Mouse (Mus musculus) thymus, postnatal 4 days (tissue): ENCODE results near the gene Hcst.
A peak's percentile ranks its signal among the peaks of the same experiment; 100 is the strongest.

ENCODE experiments used
- DNase-seq: peaks from one replicate; pipeline ENCODE4 v3.0.0; 2021

Hcst gene

DNA sequence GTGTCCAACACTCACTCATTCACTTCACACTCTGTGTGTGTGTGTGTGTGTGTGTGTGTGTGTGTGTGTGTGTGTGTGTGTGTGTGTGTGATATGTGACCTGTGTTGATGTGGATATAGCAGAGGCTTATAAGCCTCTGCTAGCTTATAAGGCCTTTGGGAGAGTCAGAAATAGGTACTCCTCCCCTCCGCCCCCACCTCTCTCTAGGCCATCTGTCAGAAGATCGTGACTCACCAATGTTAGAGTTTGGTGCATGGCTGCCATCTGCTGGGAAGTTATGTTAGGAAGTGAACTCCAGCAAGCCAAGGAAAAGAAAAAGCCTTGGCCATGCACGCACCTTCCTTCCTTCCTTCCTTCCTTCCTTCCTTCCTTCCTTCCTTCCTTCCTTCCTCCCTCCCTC is 12.1 kb upstream of the Hcst start:
- DNase-seq, result peak; percentile 82

DNA sequence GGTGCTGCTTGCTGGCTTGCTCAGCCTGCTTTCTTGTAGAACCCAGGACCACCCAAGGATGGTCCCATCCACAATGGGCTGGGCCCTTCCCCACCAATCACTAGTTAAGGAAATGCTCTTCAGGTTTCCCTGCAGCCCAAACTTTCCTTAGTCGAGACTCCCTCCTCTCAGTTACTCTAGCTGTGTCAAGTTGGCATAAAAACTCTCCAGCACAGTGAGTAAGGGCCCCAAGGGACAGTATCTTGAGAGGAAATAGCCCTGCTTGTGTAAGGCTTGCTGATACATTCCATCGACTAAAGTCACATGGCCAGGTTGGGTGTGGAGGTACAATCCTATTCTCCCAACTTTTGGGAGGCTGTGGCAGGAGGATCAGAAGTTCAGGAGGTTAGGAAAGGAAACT is 10.5 kb upstream of the Hcst start:
- no peak for DNase-seq

DNA sequence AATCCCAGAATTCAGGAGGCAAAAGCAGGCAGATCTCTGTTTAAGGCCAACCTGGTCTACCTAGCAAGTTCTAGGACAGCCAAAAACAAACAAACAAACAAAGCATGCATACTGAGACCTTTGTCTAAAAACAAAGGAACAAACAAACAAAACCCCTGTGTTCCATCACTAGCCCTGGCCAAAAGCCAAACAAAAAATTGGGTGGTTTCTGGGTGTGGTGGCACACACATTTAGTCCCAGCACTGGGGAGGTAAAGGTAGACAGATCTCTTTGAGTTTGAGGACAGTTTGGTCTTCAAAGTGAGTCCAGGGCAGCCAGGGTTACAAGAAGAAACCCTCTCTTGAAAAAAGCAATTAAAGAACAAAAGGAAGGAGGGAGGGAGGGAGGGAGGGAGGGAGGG is 9.7 kb upstream of the Hcst start:
- DNase-seq, result no peak

DNA sequence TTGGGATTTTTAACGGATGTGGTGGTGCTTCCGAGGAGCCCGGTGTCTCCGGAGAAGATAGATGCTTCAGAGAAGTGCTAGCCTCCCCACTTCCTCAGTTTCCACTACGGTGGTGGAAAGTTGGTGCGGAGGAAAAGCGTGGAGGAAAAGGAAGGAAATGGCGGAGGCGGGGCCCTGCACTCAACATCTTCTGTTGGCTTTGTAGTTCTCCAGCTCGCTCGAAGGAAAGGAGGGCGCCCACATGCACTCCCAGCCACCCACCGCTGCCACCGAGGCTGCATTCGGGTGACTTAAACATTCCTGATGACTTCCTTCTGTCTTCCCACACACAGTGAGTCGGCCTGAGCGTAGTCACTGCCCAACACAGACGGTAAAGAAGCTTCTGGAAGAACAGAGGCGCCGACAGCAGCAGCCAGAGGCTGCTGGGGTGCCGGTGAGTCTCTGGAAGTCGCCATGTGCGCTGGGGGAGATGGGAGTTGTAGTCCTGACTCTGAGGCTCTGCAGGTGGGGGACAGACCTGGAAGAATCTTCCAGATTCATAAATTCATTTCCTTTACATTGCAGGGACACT is 3.5 kb upstream of the Hcst start:
- peak; percentile 74 for DNase-seq

DNA sequence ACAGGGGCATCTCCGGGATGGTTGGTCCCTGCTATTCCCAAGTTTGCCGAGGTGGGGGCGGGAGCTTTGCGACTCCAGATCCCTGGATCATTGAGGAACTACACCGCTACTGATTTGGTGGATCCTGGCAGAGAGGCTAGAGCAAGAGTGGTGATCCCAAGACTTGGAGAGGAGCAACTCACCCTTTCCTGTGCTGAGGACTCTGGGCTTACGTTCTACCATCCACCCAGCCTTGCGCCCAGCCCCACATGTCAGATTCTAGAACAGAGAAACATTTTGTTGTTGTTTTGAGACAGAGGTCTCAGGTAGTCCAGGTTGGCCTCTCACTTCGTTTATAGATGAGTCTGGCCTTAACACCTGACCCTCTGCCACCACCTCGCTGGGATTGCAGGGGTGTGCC is 2.9 kb upstream of the Hcst start:
- DNase-seq, result peak; percentile 58

DNA sequence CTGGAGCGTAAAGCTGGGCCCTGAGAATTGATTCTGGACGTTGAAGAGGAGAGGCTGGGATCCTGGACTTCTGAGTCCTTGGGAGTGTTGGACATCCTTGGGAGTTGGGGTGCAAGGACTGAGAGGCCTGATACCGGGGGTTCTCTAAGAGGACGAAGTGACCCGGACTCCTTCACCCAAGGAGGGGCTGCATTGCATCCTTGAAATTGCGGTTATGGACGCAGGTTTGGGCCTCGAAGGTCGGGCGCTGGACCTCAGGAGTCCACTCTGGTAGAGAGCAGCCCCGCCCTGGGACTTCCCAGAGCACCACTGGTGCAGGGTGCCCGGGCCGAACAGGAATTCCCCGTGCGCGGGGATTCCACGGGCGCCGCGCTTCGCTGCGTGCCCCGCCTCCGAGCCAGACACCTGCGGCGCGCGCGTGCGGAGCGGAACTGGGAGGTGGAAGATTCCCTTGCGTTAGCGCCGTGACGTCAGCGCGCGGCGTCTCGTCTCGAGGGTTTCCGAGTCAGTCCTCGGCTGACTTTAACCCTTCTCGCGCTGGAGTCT is 2.3 kb upstream of the Hcst start:
- peak; percentile 98 for DNase-seq

DNA sequence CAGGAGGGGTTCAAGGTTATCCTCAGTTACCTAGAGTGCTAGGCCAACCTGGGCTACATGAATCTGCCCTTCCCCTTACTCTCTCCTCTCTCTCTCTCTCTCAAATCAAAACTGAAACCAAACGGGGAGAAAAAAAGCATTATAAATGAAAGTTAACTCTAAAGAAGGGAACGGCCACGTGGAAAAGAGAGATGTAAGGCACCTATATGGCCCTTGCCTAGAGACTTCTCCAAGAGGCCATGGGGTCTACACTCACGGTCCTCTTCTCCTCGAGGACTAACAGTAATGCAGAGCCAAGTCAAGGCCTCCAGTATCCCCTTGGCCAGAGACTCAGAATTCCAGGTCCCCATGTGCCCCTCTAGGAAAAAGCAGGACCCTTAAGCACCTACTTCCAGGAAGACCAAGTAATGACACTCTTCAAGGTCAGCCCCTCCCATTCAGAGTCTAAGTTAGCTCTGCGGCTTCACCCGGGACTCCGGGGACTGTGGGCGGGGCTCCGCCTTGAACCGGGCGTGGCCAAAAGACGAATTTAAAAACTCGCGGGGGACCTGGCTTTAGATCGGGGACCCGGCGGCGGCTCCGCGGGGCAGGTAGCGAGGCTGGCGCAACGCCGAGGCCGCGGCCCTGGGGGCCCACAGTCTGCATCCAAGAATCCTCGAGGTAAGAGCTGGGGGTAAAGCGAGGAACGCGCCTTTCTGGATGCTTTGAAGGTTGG is 1.7 kb upstream of the Hcst start, which contains the start of gene Nfkbid:
Gene Nfkbid, plus strand, starts transcription at position 558 of the 715 bp plus-strand sequence.
- peak; percentile 95 for DNase-seq

DNA sequence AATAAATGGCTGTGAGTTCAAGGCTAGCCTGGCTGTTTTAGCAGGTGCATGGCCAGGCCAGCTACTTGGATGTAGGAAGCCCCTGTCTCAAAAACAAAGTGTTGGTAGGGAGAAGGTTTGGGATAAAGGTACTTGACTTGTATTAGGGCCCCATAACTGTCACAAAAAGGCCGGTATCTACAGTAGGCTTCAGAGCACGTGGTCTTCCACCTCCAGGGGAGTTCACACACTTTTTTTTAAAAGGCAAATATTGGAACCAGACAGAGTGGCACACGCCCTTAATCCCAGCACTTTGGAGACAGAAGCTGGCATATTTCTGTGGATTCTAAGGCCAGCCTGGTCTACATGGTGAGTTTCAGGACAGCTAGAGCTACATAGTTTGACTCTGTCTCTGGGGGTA is 1.0 kb upstream of the Hcst start:
- no peak for DNase-seq

DNA sequence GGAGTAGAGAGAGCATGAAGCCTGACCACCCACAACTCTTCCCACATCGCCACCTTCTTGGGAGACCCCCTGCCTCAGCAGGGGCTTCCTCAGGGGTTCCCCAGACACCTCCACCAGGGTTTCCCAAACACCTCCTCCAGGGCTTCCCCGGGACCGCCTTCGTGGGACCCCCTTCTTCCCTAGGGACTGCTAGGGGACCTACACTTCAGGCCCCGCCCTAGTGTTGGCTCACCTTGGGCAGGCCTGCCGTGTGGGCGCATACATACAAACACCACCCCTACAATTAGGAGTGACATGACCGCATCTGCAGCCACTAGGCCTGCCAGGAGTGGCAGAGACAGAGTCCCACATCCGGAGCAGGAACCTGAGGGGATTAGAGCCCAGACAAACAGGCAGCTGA is 1.8 kb downstream of the Hcst start:
- DNase-seq, result peak; percentile 60

DNA sequence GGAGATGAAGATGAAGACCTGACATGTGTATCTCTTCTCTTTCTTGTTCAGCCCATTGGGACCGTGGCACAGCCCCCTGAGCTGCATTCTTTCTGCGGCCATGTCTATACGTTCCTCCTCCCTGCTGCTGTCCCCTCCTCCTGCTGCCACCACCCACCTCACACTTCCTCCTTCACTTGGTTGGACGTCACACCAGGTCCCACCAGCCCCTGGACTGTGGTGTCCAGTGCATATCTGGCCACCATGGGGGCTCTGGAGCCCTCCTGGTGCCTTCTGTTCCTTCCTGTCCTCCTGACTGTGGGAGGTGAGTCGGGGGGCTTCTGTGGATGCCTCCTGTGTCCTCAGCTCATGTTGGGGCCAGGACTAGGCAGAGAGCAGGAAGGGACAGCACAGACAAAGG is 6.1 kb downstream of the Hcst start, which contains the start of gene Tyrobp:
Gene Tyrobp, plus strand, starts transcription at position 165 of the 400 bp plus-strand sequence.
- DNase-seq, result peak; percentile 20

DNA sequence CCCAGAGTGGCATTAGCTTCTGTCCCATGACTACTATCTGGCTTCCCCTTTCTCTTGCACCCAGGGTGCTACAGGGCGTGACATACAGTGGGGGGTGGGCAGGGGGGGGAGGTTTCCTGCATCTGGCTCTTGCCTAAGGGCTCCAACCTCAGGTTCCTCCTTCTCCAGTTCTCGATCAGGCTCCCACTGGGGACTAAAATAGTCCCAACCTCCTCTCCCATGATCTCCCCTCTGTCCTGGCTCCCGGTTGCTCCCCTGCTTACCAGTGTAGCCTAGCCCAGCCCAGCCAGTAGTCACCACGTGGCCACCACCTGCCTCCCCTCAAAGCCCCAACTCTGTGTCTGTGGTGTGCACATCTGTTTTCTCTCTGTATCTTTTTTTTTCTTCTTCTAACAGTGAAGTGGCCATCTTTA is 6.9 kb downstream of the Hcst start:
- DNase-seq, result peak; percentile 59

DNA sequence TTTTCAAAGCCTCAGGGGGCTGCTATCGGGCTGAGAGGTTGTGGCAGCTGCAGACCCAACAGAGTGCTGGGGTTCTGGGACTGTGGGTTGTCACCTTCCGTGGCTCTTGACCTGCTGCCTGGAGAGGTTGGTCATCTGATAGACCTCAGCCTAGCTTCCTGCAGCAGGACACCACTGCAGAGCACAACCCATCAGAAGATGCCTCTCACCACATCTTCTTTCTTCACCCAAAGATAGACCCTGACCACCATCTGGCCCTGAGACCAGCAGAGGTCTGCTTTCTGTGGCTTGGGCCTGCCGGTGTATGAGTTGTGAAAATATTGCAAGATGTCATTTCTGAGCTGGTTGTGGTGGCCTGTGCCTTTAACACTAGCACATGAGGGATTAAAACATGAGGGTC is 8.6 kb downstream of the Hcst start:
- no peak for DNase-seq

DNA sequence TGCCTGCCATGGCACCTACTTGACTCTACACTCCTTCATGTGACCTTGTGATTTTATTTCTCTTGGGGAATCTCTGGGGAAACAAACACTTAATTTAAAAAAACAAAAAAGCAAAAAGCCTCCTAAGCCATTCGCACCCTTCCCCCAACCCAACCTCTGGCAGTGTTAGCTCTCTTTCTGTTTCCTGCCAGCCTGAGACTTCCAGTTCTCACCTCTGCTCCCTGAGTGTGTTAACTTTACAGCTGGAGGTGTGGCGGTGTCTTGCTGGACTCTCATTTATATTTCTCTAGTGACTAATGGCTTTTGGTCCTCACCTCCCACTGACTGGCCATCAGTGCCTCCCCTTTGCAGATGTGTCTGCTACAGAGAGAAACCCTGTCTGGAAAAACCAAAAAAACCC is 9.9 kb downstream of the Hcst start:
- DNase-seq, result peak; percentile 56

DNA sequence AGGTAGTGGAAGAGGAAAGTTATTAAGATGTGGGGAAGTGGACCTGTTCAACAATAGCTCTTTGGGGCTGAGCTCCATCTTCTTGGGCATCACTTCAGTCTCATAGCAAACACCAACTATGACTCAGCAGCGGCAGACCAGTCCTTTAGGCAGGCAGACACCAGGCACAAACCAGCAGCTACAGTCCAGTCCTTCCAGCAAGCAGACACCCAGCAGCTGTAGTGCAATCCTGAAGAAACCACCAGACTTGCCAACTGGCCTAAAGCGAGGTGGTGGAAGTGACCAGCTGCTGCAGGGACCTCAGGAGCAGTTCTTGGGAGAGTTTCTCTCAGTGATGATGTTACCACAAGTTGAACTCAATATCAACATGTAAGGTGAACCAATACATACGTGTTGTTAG is 11.0 kb downstream of the Hcst start:
- DNase-seq, result no peak

DNA sequence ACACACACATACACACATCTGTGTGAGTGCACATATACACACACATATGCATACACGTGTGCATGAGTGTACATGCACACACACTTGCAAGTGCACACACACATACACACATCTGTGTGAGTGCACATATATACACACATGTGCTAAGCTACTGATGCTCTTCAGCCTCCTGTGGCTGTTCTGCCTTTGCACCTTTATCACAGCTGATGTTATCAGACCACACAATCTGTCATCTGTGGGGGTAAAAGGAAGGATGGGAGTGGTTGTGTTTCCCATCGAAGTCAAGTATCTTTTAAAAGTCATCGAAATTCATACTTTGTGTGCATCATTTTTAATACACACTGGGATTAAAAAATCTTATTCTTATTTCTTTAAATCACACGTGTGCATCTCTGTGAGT is 17.3 kb downstream of the Hcst start:
- peak; percentile 1 for DNase-seq

DNA sequence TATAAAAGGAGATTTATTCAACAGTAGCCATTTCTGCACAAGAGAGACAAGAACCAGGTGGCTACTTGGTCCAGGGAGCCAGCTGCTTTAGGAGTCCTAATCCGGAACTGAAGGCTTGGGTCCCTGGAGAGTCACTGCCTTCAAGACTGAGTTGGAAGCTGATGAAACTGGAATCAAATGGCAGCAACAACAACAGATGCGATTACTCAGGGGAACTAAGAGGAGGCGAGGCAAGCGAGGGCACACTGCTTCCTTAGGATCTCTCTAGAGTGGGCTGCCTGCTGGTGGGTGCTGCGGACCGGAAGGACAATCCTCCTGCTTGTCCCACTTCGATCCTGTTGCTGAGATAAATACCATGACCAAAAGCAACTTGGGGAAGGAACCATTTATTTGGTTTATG is 20.0 kb downstream of the Hcst start:
- DNase-seq, result no peak

DNA sequence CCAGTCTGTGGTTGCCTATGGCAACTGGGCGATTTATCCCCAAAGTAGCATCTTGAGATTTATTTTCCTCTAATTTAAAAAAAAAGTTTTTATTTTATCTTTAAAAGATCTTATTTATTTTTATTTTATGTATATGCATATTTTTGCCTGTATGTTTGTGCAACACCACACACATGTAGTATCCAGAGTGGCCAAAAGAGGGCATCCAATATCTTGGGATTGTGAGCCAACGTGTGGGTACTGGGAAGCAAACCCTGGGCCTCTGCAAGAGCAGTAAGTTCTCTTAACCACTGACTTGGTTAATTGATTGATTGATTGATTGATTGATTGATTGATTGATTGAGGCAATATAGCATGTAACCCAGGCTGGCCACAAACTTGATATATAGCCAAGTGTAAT is 24.8 kb downstream of the Hcst start:
- DNase-seq, result peak; percentile 65

DNA sequence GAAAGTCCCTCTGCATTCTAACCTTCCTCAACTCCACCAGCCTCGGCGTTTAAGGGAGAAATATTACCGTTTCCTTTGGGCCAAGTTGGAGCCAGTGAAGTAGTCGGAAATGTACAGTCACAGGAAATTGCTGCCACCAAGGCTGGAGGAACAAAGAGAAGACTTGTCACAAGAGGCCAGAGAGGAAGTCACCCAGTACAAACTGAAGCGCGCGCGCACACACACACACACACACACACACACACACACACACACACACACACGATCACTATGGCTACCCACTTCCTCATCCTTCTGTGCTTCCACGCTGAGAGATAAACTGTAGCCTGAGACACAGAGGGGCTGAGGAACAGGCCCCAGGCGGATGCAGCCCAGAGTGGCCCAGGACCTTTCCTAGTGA is 25.3 kb downstream of the Hcst start:
- DNase-seq, result peak; percentile 77

DNA sequence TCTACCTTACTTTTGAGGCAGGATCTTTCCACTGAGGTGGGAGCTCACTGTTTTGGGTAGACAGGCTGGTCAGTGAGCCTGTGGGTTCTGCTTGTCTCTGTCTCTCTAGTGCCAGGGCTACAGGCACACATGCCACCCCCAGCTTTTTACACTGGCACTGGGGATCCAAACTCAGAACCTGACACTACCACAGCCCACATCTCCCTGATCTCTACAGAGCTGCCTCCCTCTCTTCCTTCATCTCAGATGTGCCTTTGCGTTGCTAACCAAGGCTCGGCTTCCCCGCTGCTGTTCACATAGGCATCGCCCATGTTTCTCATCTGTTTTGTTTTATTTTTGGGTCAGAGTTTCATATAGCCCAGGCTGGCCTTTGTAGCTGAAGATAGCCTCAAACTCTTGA is 26.0 kb downstream of the Hcst start:
- peak; percentile 59 for DNase-seq

DNA sequence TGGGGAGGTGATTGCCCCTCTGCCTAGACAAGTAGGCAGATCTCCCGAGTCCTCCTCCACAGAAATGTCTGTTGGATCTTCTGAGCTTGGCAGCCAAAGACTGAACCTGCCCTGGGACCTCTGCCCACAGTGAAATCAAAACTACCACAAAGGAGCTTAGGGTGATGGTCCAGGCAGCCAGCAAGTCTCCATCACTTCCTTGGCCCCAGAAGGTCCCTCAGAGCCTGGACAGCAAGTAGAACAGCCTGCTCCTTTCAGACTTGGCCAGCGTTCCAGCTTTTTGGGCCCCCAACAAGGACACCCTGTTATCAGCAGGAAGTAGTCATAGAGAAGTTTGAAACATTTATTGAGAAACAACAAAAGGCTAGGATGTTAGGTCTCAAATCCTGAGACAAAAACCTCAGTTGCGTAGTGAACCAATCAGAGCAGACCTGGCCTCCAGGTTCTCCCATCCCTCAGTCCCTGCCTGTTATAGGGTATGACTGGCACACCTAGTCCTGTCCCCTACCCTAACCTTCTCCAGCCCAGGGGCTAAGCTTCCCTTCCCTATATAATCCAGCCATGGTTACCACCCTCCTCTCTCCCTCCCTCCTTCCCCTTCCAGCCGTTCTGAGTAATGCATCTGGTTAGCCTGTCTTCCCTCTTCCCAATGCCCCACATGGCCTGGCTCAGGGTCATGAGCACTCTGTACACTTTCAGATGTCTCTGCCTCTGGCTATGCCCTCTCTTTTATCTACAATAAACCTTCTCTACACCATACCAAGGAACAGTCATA is 26.7 kb downstream of the Hcst start:
- peak; percentile 22 for DNase-seq

DNA sequence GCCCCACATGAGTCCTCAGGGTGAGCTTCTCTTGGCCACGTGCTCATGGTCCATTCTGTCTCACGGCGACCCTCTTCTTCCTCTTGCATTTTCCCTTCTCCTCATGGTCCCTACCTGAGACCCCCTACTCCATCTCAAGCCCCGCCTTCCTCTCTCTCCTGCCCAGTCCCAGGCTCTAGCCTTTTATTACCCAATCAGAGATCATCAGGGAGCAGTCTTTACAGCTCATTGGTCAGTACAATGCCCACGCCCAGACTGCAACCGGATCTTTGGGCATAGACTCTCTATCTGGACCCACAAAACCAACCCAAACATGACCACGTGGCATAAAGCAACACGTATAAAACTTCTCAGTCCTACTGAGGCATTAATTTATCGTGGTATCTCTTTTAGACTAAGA is 35.5 kb downstream of the Hcst start:
- no peak for DNase-seq

DNA sequence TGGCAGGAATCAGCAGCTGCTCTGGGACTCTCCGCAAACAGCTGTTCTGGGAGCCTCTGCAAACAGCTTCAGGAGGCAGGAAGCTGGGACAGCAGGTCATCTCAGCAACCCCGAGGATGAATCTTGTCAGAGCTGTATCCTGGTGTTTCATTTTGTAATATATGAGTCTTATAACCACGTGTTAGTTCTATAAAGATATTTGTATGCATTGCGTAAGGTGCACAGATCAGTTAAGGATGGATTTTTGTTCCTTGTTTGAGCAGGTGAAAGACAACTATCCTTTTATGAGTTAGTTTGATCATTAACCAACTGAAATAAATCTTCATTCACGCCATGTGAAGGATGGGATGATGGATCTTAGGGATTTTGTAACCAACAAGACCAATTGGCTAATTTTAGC is 39.6 kb downstream of the Hcst start:
- no peak for DNase-seq

DNA sequence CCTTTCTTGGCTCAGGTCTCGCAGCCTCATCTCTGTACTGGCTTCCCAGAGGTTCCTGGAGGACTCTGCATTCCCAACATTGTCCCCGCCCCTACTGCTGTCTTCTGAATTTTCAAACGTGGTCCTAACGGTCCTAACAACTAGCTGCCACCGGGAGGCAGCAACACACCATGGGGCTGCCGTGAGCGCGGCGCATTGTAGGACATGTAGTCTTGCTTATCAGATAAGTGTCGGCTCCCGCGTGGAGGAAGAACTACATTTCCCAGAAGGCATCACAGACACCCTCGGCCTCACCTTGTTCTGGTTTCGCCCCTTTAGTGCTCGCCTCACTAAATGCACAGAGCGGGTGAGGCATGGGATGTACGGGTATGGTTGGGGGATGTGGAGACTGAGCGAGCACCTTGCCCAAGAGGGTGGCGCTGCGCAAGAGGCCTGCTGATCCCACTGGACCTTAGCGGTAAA is 46.1 kb downstream of the Hcst start:
- peak; percentile 89 for DNase-seq
